Mouse (Mus musculus): ENCODE results near the gene Tmem252.

DNA sequence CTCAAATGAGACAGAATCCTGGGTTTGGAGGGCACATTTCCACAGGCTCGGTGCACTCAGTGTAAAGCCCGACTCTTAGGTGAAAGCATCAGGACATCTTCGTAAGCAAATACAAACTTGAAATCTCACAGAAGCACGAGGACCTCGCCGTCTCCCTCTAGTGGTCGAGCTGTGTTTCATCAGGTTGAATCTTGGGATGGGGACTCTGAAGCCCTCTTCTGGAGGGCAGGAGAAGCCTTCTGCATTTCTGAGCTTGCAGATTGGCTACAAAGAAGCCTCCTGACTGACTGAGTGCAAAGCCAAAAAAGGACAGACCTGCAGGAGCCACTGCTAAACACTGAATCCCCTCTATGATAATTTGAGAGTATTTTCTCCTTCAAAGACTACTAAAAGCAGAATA, 39.2 kb upstream of the Tmem252 start:
- TF ChIP-seq CTCF (IDR thresholded peaks at IDR 0.05; ENCODE audit: low read depth, low read length), result peak; percentile 51
- TF ChIP-seq GATA2 (IDR thresholded peaks at IDR 0.05; ENCODE audit: borderline replicate concordance, low read depth, low read length), result no peak
